Mouse (Mus musculus) liver (tissue): ENCODE measurements around the gene Olfr825.
"Not testable (repeated sequence)": the region's sequence is repeated elsewhere in the genome, so short reads cannot be mapped to it uniquely, and the experiment has no call there.

Source experiments
- DNase-seq: peaks from one replicate; pipeline ENCODE4 v3.0.0-alpha.2; 2020; ENCODE audit warnings: mixed read lengths

Olfr825 gene

DNA sequence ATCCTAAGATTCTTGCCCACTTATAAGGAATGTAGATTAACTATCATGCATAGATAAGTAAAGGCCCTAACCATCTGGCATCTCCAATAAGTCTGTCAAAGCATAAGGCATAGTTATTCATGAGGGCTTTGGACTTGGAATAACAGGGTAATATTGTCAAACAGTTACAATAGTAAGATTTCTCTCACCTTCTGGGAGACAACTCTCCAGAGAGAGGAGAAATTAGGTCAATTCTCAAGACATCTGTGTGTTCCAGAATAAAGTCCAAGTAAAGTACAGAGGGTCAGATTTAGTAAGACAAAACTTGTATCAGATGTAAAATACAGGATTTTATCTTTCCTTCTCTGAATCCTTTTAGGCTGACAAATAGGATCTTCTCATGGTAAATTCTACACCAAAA is at the start of gene Olfr825:
Gene Olfr825 (minus strand): TSS at position 101 of the 400 bp plus-strand sequence.
- DNase-seq: no peak

DNA sequence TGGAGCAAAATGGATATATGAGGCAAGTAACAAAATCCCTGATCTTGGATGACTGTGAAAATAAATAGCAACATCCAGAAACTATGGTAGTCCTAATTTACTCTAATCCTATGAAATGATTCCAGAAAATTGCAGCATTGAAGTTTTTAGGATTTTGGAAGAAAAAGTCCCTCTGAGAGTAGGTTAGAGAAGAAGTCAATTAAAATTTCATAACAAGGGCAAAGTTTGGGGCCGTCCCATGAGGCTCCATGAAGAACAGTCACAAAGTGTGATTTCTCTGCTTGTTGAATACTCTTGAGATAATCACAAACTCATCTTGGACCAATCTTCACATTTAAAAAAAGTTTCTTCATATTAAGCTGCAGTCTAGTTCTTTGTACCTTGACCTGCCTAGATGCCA is 47.7 kb upstream of the Olfr825 start, which contains the start of gene Olfr827:
Gene Olfr827 (minus strand): TSS at position 101 of the 400 bp plus-strand sequence.
- DNase-seq: no peak

DNA sequence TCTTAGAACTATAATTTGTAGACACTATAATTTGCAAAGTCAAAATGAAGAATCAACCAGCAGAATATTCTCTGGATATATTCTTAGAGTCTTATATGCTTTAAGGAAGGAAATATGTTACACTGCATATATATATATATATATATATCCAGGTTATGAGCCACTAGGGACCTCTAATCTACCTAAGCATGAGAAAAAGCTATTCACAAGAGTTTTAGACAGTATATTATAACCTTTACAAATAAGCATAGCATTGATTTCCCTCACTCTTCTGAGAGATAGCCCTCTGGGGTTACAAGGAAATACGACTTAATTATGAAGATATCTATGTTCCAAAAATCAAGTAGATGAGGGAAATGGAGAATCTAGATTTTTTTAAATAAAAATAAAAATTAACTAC is 17.5 kb upstream of the Olfr825 start, which contains the start of gene Olfr826:
Gene Olfr826 (minus strand): TSS at position 101 of the 400 bp plus-strand sequence.
- no peak for DNase-seq

- DNase-seq: no peak
These were observed 1.4 kb downstream of the Olfr825 start for GRCm38 (mm10) chr10:130165196-130165595.

GRCm38 (mm10) chr10:130144121-130144520 is 22.4 kb downstream of the Olfr825 start:
- no peak for DNase-seq

- not testable (repeated sequence) for DNase-seq
These were observed 24.1 kb downstream of the Olfr825 start for GRCm38 (mm10) chr10:130142481-130142880.

DNA sequence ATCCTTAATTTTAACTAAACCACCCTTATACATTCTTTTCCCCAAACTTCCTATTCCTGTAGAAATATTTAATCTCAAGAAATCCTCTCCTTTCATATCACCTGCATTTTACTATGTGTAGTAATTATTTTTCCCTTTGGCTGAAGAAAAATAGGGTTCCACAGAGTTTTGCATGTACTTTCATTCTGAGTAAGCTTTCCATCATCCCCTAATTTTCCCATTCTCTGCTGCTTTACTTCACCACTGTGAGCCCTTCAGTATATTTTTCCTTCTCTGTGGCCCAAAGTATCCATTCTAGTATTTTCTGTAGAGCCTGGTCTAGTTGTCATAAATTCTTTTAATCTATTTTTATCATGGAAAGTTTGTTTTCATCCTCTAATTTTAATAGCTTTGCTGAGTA is 31.8 kb downstream of the Olfr825 start:
- DNase-seq: no peak

- not testable (repeated sequence) for DNase-seq
These were observed 36.7 kb downstream of the Olfr825 start, which contains the start of gene Olfr824 for GRCm38 (mm10) chr10:130129900-130130299. Gene Olfr824 (minus strand): TSS chr10:130130000.

DNA sequence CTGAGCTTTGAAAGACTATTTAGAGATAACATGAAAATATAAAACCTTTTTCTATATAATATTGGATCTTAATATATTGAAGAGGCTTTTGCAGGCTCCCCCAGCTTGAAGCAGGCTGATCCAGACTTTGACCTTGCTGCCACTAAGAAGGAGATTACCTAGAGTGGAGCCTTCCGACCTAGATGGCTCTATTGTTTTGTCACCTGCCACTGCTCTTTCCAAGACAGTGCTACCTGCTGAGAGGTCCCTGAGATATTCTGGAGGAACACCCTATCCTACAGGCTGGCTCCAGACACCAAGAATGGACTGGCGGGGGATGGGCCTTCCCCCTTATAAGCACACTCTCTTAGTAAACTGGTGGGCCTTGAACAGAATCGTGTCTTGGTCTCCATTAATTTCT is 50.5 kb downstream of the Olfr825 start:
- DNase-seq: not testable (repeated sequence)

DNA sequence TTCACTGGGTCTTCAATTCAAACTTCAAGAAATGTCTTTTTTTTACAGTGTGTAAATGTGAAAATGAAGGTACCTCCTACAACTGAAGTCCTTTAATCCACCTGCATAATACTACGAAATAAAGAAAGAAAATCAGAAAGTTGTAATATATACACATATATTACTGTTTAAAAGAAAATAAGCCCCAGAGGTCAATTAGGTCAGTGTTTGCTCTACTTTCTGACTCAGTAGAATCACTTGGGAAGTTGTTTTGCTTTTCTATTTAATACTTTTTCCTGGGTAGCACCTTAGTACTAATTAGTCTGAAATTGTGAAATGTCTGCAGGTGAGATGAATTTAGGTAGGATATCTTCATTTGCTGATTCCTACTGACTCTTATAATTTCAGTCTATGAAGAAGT is 51.3 kb downstream of the Olfr825 start, which contains the start of gene Olfr823:
Gene Olfr823 (minus strand): TSS at position 101 of the 400 bp plus-strand sequence.
- not testable (repeated sequence) for DNase-seq
